Mouse (Mus musculus): ENCODE data around the gene Slc22a1.

- TF ChIP-seq POLR2A (IDR thresholded peaks at IDR 0.05; ENCODE audit: insufficient read depth, low read depth, low read length) (no peak), CTCF (IDR thresholded peaks at IDR 0.05) (no peak), EP300 (IDR thresholded peaks at IDR 0.05; ENCODE audit: insufficient read depth, low read depth, low read length) (no peak)
These were observed 16.4 kb downstream of the Slc22a1 start for GRCm38 (mm10) chr17:12659233-12659632.
